Mouse (Mus musculus) heart, adult 2 months (tissue): ENCODE measurements around the gene P2ry6. TPM values are rescaled to one million over a fixed set of nuclear protein-coding genes. Genes with fewer than 3 reads are reported as not detected.

Source experiments
- DNase-seq, 2 experiments: peaks; one replicate each; pipeline ENCODE4 v3.0.0; 2021
- H3K27ac ChIP-seq: fragments of 200-600 bp; 2 replicates; pipeline ENCODE4 v1.8.1; 2022
- H3K27me3 ChIP-seq: fragments of 200-500 bp; 2 replicates; pipeline ENCODE4 v1.6.1; 2012; ENCODE audit warnings: mild to moderate bottlenecking, low read length, inconsistent platforms, mixed read lengths; ENCODE audit not compliant: control insufficient read depth, insufficient read depth
- H3K36me3 ChIP-seq: fragments of 200-500 bp; 2 replicates; pipeline ENCODE4 v1.6.1; 2012; ENCODE audit warnings: low read length, inconsistent platforms; ENCODE audit not compliant: control insufficient read depth, insufficient read depth
- H3K4me1 ChIP-seq: fragments of 200-500 bp; 2 replicates; pipeline ENCODE4 v1.6.1; 2011; ENCODE audit warnings: low read length; ENCODE audit not compliant: control insufficient read depth, insufficient read depth
- H3K4me3 ChIP-seq: fragments of 200-600 bp; 2 replicates; pipeline ENCODE4 v1.8.1; 2022
- H3K79me2 ChIP-seq: fragments of 200-500 bp; replicated peaks from 2 replicates; pipeline ENCODE4 v1.6.1; 2012; ENCODE audit warnings: mild to moderate bottlenecking, inconsistent platforms, low read length, moderate library complexity, mixed read lengths; ENCODE audit not compliant: control insufficient read depth, insufficient read depth
- H3K9ac ChIP-seq: fragments of 200-500 bp; 2 replicates; pipeline ENCODE4 v1.6.1; 2012; ENCODE audit warnings: low read depth, mild to moderate bottlenecking, control low read depth, inconsistent platforms, low read length, mixed read lengths
- CTCF ChIP-seq: fragments of 200-600 bp; IDR thresholded peaks from 2 replicates; pipeline ENCODE4 v1.8.1; 2022; ENCODE audit warnings: antibody characterized with exemption, mild to moderate bottlenecking, moderate library complexity
- EP300 ChIP-seq: fragments of 200-500 bp; IDR thresholded peaks from 2 replicates; pipeline ENCODE4 v1.6.1; 2011; ENCODE audit warnings: low read depth, low read length, control low read depth; ENCODE audit not compliant: insufficient read depth
- POLR2A ChIP-seq: fragments of 200-500 bp; IDR thresholded peaks from 2 replicates; pipeline ENCODE4 v1.6.1; 2011; ENCODE audit warnings: mild to moderate bottlenecking, low read depth, low read length, control low read depth; ENCODE audit not compliant: insufficient read depth
- WGBS: fragments of 180-500 bp; shearing (Covaris S2); methylation state at CpG from one replicate; pipeline ENCODE4 v1.1.7; 2018; 5-methylcytosine and 5-hydroxymethylcytosine counted together
- intact Hi-C: fragments of 180-260 bp; cut with DNase I; formaldehyde crosslinking; loops from one replicate; pipeline ENCODE4 v1.15.1; 2025
- polyA plus RNA-seq: library from polyadenylated mRNA; depleted of rRNA; stranded (reverse); fragments of >200 nt; gene quantifications from 2 replicates; pipeline ENCODE4 v1.2.3, GENCODE M21; 2012
- total RNA-seq, 2 experiments: library from RNA; stranded (reverse); gene quantifications; 2 replicates each; pipeline ENCODE4 v1.2.3; 2021

P2ry6 gene
- total and polyA plus RNA-seq, 3 experiments, result 3.6 to 11.1 (median 4.2) TPM

- no peak for TF ChIP-seq EP300
- TF ChIP-seq POLR2A, result no peak
- no peak for TF ChIP-seq CTCF
- H3K4me1 ChIP-seq, result peaks cover 1% of the 10 kb centered on the region; the same call in 1 of the 2 replicates
These were observed 6.1 kb downstream of the P2ry6 start for GRCm38 (mm10) chr7:100968376-100968775.

GRCm38 (mm10) chr7:100967850-100968249 lies 6.6 kb downstream of the P2ry6 start:
- 86% methylated on average over 9 of the region's 9 CpGs for WGBS
- TF ChIP-seq EP300, result no peak
- no peak for TF ChIP-seq CTCF
- TF ChIP-seq POLR2A, result no peak

More at GRCm38 (mm10) chr7:100968376-100968775, 6.1 kb downstream of the P2ry6 start:
- Histone ChIP-seq H3K27me3 (no peaks in the 10 kb centered on the region), H3K4me3 (no peak overlapping the region), H3K27ac (no peak overlapping the region), H3K79me2 (no peaks in the 10 kb centered on the region), H3K36me3 (no peaks in the 10 kb centered on the region), H3K9ac (no peak overlapping the region)
- no peak for DNase-seq
- intact Hi-C loops, result no loop called here
- 93% methylated on average over 6 of the region's 6 CpGs for WGBS

GRCm38 (mm10) chr7:100966014-100966413 lies 8.4 kb downstream of the P2ry6 start:
- 65% methylated on average over 7 of the region's 7 CpGs for WGBS
- H3K79me2 ChIP-seq, result no peaks in the 10 kb centered on the region
- no peak overlapping the region for H3K4me3 ChIP-seq
- DNase-seq, result no peak
- H3K27ac ChIP-seq, result no peak overlapping the region
- no peaks in the 10 kb centered on the region for H3K27me3 ChIP-seq
- peaks cover 3% of the 10 kb centered on the region; the same call in 1 of the 2 replicates for H3K4me1 ChIP-seq
- intact Hi-C loops, result no loop called here
- no peak overlapping the region for H3K9ac ChIP-seq
- no peaks in the 10 kb centered on the region for H3K36me3 ChIP-seq
- TF ChIP-seq EP300, result no peak
- no peak for TF ChIP-seq POLR2A
- no peak for TF ChIP-seq CTCF

More at GRCm38 (mm10) chr7:100967850-100968249, 6.6 kb downstream of the P2ry6 start:
- Histone ChIP-seq H3K27ac (no peak overlapping the region), H3K36me3 (no peaks in the 10 kb centered on the region), H3K9ac (no peak overlapping the region), H3K4me1 (peaks cover 3% of the 10 kb centered on the region; the same call in 1 of the 2 replicates), H3K27me3 (no peaks in the 10 kb centered on the region), H3K79me2 (no peaks in the 10 kb centered on the region), H3K4me3 (no peak overlapping the region)
- intact Hi-C loops, result no loop called here
- DNase-seq, result no peak

GRCm38 (mm10) chr7:100965079-100965478 lies 9.4 kb downstream of the P2ry6 start:
- no peak overlapping the region for H3K4me3 ChIP-seq
- intact Hi-C loops, result loop anchor here (1.0 kb wide), 2 partner anchors 21 to 58 kb away; no protein-coding TSS in a partner anchor
- H3K27ac ChIP-seq, result no peak overlapping the region
- H3K36me3 ChIP-seq, result no peaks in the 10 kb centered on the region
- WGBS, result 28% methylated on average over 4 of the region's 4 CpGs
- H3K4me1 ChIP-seq, result peaks cover 3% of the 10 kb centered on the region; the same call in 1 of the 2 replicates
- peak; percentile 50 to 54 for DNase-seq
- no peaks in the 10 kb centered on the region for H3K79me2 ChIP-seq
- no peak overlapping the region for H3K9ac ChIP-seq
- TF ChIP-seq POLR2A, result no peak
- TF ChIP-seq CTCF, result peak; percentile 100
- TF ChIP-seq EP300, result 0 out of 2 replicates have a peak, but pooled peaks have one; percentile 58
- no peaks in the 10 kb centered on the region for H3K27me3 ChIP-seq

GRCm38 (mm10) chr7:100964242-100964641 lies 10.2 kb downstream of the P2ry6 start:
- intact Hi-C loops, result no loop called here
- Histone ChIP-seq H3K4me3 (no peak overlapping the region), H3K79me2 (no peaks in the 10 kb centered on the region), H3K9ac (0 out of 2 replicates have a peak overlapping the region, but pooled peaks have one; percentile 25), H3K27ac (peak overlapping the region; percentile 17; the same call in 1 of the 2 replicates), H3K27me3 (no peaks in the 10 kb centered on the region), H3K4me1 (peaks cover 3% of the 10 kb centered on the region; the same call in 1 of the 2 replicates), H3K36me3 (no peaks in the 10 kb centered on the region)
- peak; percentile 51 to 68 for DNase-seq
- no peak for TF ChIP-seq EP300
- no peak; the same call in none of the 2 replicates for TF ChIP-seq POLR2A
- no peak for TF ChIP-seq CTCF
- WGBS, result 78% methylated on average over 6 of the region's 6 CpGs

- DNase-seq, result no peak
- Histone ChIP-seq H3K27ac (peak overlapping the region; percentile 2; the same call in 1 of the 2 replicates), H3K27me3 (no peaks in the 10 kb centered on the region), H3K79me2 (no peaks in the 10 kb centered on the region), H3K9ac (no peak overlapping the region), H3K4me1 (peaks cover 3% of the 10 kb centered on the region; the same call in 1 of the 2 replicates), H3K36me3 (no peaks in the 10 kb centered on the region), H3K4me3 (no peak overlapping the region)
- TF ChIP-seq POLR2A (no peak), CTCF (no peak), EP300 (no peak)
- WGBS, result 50% methylated on average over 8 of the region's 8 CpGs
- intact Hi-C loops, result no loop called here
These were observed 11.1 kb downstream of the P2ry6 start for GRCm38 (mm10) chr7:100963381-100963780.
